Mouse (Mus musculus) gastrocnemius, adult 18-20 months (tissue): ENCODE results near the gene Lingo1. TPM values are rescaled to one million over a fixed set of nuclear protein-coding genes. Genes with fewer than 3 reads are reported as not detected.

ENCODE experiments used
- DNase-seq: peaks from one replicate; pipeline ENCODE4 v3.0.0; 2021; ENCODE audit warnings: low spot score
- long read RNA-seq, 2 experiments: library from polyadenylated mRNA; stranded (forward); transcript quantifications; one replicate each; pipeline ENCODE4 v2.0.0; 2021
- total RNA-seq, 2 experiments: library from RNA; stranded (reverse); gene quantifications; 2 replicates each; pipeline ENCODE4 v1.2.3; 2021

Lingo1 gene
- total RNA-seq: under 1 TPM; 0.37 to 0.66 TPM
- long read RNA-seq, experiment 1: 0 reads
- long read RNA-seq, experiment 2, partial matches to known transcripts: 0 of 1 reads
- long read RNA-seq, experiment 2, other reads (novel, unspliced or antisense): 1 of 1 reads

- DNase-seq: no peak
Measured at GRCm38 (mm10) chr9:56795721-56796655, at the start of gene Lingo1. Lingo1 (minus strand) TSS chr9:56796468.

GRCm38 (mm10) chr9:56844644-56845043, 48.4 kb upstream of the Lingo1 start:
- DNase-seq: no peak

- peak; percentile 80 for DNase-seq
Measured at GRCm38 (mm10) chr9:56843679-56844188, 47.5 kb upstream of the Lingo1 start.

- no peak for DNase-seq
Measured at GRCm38 (mm10) chr9:56842303-56842719, 46.0 kb upstream of the Lingo1 start.

GRCm38 (mm10) chr9:56841864-56842263, 45.6 kb upstream of the Lingo1 start:
- no peak for DNase-seq

- DNase-seq: no peak
Measured at GRCm38 (mm10) chr9:56840721-56841120, 44.5 kb upstream of the Lingo1 start.

GRCm38 (mm10) chr9:56835152-56835551, 38.9 kb upstream of the Lingo1 start:
- DNase-seq: no peak

- peak; percentile 16 for DNase-seq
Measured at GRCm38 (mm10) chr9:56832900-56833299, 36.6 kb upstream of the Lingo1 start.

- DNase-seq: no peak
Measured at GRCm38 (mm10) chr9:56831904-56832303, 35.6 kb upstream of the Lingo1 start.

- DNase-seq: peak; percentile 23
Measured at GRCm38 (mm10) chr9:56830162-56830561, 33.9 kb upstream of the Lingo1 start.

GRCm38 (mm10) chr9:56828841-56829240, 32.6 kb upstream of the Lingo1 start:
- no peak for DNase-seq

GRCm38 (mm10) chr9:56828146-56828545, 31.9 kb upstream of the Lingo1 start:
- no peak for DNase-seq

- no peak for DNase-seq
Measured at GRCm38 (mm10) chr9:56825476-56826213, 29.4 kb upstream of the Lingo1 start.

GRCm38 (mm10) chr9:56824900-56825299, 28.6 kb upstream of the Lingo1 start:
- DNase-seq: peak; percentile 38

GRCm38 (mm10) chr9:56810916-56811315, 14.6 kb upstream of the Lingo1 start:
- no peak for DNase-seq

GRCm38 (mm10) chr9:56807990-56808389, 11.7 kb upstream of the Lingo1 start:
- DNase-seq: no peak

- DNase-seq: no peak
Measured at GRCm38 (mm10) chr9:56803146-56803545, 6.9 kb upstream of the Lingo1 start.

- peak; percentile 61 for DNase-seq
Measured at GRCm38 (mm10) chr9:56797876-56798275, 1.6 kb upstream of the Lingo1 start.

GRCm38 (mm10) chr9:56796656-56797131, 426 bp upstream of the Lingo1 start:
- no peak for DNase-seq

- DNase-seq: no peak
Measured at GRCm38 (mm10) chr9:56791696-56792261, 4.5 kb downstream of the Lingo1 start.

GRCm38 (mm10) chr9:56784576-56784975, 11.7 kb downstream of the Lingo1 start:
- no peak for DNase-seq
